Mouse (Mus musculus): ENCODE data around the gene Epha2. TPM values are rescaled to one million over a fixed set of nuclear protein-coding genes. Genes with fewer than 3 reads are reported as not detected.

Gene Epha2
- total RNA-seq, 1 experiment = 256 TPM

DNA sequence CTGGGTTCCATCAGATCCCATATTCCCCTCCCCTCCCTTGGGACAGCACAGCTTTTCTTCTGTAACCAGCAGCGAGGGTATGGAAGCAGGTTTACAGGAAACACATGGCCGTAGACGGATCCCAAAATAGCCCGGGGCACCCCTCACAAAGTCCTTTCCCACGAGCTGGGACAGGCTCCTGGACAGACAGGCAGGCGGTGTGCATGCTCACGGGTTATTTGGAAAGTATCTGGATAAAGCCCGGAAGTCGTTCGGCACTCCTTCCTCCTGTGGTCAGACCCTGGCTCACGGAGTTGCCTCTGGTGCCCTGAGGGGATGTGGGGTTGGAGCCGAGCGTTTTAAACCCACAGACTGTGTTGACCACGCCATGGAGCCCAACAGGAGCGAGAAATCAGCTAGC is 24.6 kb downstream of the Epha2 start:
- TF ChIP-seq ZNF384 (IDR thresholded peaks at IDR 0.05; ENCODE audit: low read depth, low read length) (no peak), ZC3H11A (IDR thresholded peaks at IDR 0.05; ENCODE audit: borderline replicate concordance, low read depth, low read length) (no peak), CHD2 (IDR thresholded peaks at IDR 0.05; ENCODE audit: low read depth, low read length) (no peak), HCFC1 (IDR thresholded peaks at IDR 0.05; ENCODE audit: borderline replicate concordance, insufficient read depth, low read length) (no peak), MAFK (IDR thresholded peaks at IDR 0.05; ENCODE audit: insufficient read depth, low read depth, low read length) (no peak)
- in situ Hi-C loops (cut with MboI; ENCODE audit: low sequenced_read_pairs in 2 of 2, unreplicated experiment in 2 of 2) = no loop called here
- Histone ChIP-seq H3K27ac (ENCODE audit: insufficient read depth, low read depth, low read length, poor library complexity, severe bottlenecking) (no peak overlapping the region), H3K36me3 (ENCODE audit: control insufficient read depth, insufficient read depth, low read length, poor library complexity, severe bottlenecking) (peaks cover 85% of the 10 kb centered on the region), H3K9me3 (ENCODE audit: control insufficient read depth, insufficient read depth, low read depth, low read length) (no peaks in the 10 kb centered on the region), H3K4me1 (ENCODE audit: control insufficient read depth in 2 of 2, insufficient read depth in 2 of 2, low read length in 2 of 2, poor library complexity in 1 of 2) (peaks cover 0 to 30% of the 10 kb centered on the region in 2 experiments; a peak in 2 of 4 replicates), H3K9ac (ENCODE audit: insufficient read depth, low read depth, low read length, poor library complexity, severe bottlenecking) (no peak overlapping the region), H3K4me3 (ENCODE audit: insufficient read depth in 1 of 2, low read depth in 1 of 2, low read length in 2 of 2, poor library complexity in 1 of 2, severe bottlenecking in 1 of 2) (no peak overlapping the region)
- no peak for DNase-seq (ENCODE audit: low read depth, low spot score)

- TF ChIP-seq ZNF384 (IDR thresholded peaks at IDR 0.05; ENCODE audit: low read depth, low read length) (no peak), HCFC1 (IDR thresholded peaks at IDR 0.05; ENCODE audit: borderline replicate concordance, insufficient read depth, low read length) (no peak), MAFK (IDR thresholded peaks at IDR 0.05; ENCODE audit: insufficient read depth, low read depth, low read length) (no peak), CHD2 (IDR thresholded peaks at IDR 0.05; ENCODE audit: low read depth, low read length) (no peak), ZC3H11A (IDR thresholded peaks at IDR 0.05; ENCODE audit: borderline replicate concordance, low read depth, low read length) (no peak)
- H3K9me3 ChIP-seq (ENCODE audit: control insufficient read depth, insufficient read depth, low read depth, low read length) = no peaks in the 10 kb centered on the region
- no peak overlapping the region for H3K4me3 ChIP-seq (ENCODE audit: insufficient read depth in 1 of 2, low read depth in 1 of 2, low read length in 2 of 2, poor library complexity in 1 of 2, severe bottlenecking in 1 of 2)
- H3K27ac ChIP-seq (ENCODE audit: insufficient read depth, low read depth, low read length, poor library complexity, severe bottlenecking) = no peak overlapping the region
- no peak overlapping the region for H3K9ac ChIP-seq (ENCODE audit: insufficient read depth, low read depth, low read length, poor library complexity, severe bottlenecking)
- H3K4me1 ChIP-seq (ENCODE audit: control insufficient read depth in 2 of 2, insufficient read depth in 2 of 2, low read length in 2 of 2, poor library complexity in 1 of 2) = peaks cover 0 to 19% of the 10 kb centered on the region in 2 experiments; a peak in 1 of 4 replicates
- peaks cover 71% of the 10 kb centered on the region for H3K36me3 ChIP-seq (ENCODE audit: control insufficient read depth, insufficient read depth, low read length, poor library complexity, severe bottlenecking)
- in situ Hi-C loops (cut with MboI; ENCODE audit: low sequenced_read_pairs in 2 of 2, unreplicated experiment in 2 of 2) = no loop called here
- no peak for DNase-seq (ENCODE audit: low read depth, low spot score)
These were observed 26.0 kb downstream of the Epha2 start for GRCm38 (mm10) chr4:141327075-141327474.

DNA sequence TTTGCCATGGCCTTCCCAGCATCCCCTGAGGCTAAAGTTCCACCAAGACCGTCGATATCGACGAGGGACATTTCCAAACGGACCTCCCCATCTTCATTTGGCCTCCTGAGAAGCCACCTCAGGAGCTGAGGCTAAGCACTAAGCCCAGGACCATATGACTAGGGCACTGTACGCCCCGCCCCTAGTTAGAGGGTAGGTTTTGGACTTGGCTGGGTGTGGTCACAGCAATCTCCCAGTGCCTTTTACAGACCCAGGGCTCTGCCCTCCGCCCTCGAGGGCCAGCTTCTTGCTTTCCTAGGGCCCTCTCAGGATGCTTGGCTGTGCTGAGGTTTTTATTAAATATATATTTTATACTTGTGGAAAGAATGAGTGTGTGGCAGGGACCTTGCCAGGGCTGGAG is 27.7 kb downstream of the Epha2 start:
- H3K36me3 ChIP-seq (ENCODE audit: control insufficient read depth, insufficient read depth, low read length, poor library complexity, severe bottlenecking) = peaks cover 54% of the 10 kb centered on the region
- no peak overlapping the region for H3K4me3 ChIP-seq (ENCODE audit: insufficient read depth in 1 of 2, low read depth in 1 of 2, low read length in 2 of 2, poor library complexity in 1 of 2, severe bottlenecking in 1 of 2)
- no peak overlapping the region for H3K9ac ChIP-seq (ENCODE audit: insufficient read depth, low read depth, low read length, poor library complexity, severe bottlenecking)
- TF ChIP-seq HCFC1 (IDR thresholded peaks at IDR 0.05; ENCODE audit: borderline replicate concordance, insufficient read depth, low read length) = no peak
- TF ChIP-seq CHD2 (IDR thresholded peaks at IDR 0.05; ENCODE audit: low read depth, low read length) = no peak
- TF ChIP-seq ZNF384 (IDR thresholded peaks at IDR 0.05; ENCODE audit: low read depth, low read length) = no peak
- H3K4me1 ChIP-seq (ENCODE audit: control insufficient read depth in 2 of 2, insufficient read depth in 2 of 2, low read length in 2 of 2, poor library complexity in 1 of 2) = peaks cover 0 to 21% of the 10 kb centered on the region in 2 experiments; a peak in 3 of 4 replicates
- no peak overlapping the region for H3K27ac ChIP-seq (ENCODE audit: insufficient read depth, low read depth, low read length, poor library complexity, severe bottlenecking)
- no peaks in the 10 kb centered on the region for H3K9me3 ChIP-seq (ENCODE audit: control insufficient read depth, insufficient read depth, low read depth, low read length)
- in situ Hi-C loops (cut with MboI; ENCODE audit: low sequenced_read_pairs in 2 of 2, unreplicated experiment in 2 of 2) = no loop called here
- no peak for DNase-seq (ENCODE audit: low read depth, low spot score)

DNA sequence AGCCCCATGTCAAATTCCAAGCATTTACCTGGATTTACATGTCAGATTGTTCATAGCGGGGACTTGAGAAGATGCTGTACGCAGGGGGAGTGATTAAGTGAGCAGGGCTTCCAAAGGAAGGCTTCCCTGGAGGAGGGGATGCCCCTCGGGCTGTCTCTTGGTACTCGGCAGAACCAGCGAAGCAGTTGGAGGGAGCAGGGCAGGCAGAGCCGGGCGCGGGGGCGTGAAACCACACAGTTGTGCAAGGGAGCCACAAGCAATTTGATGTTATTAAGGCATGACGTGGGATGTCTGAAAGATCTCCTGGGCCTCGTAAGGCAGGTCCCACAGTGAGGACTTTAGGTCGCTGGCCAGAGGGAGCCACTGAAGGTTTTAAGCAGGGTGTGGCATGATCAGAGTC is 28.9 kb downstream of the Epha2 start:
- H3K4me1 ChIP-seq (ENCODE audit: control insufficient read depth in 2 of 2, insufficient read depth in 2 of 2, low read length in 2 of 2, poor library complexity in 1 of 2) = peaks cover 0 to 33% of the 10 kb centered on the region in 2 experiments; a peak in 3 of 4 replicates
- DNase-seq (ENCODE audit: low read depth, low spot score) = no peak

GRCm38 (mm10) chr4:141331446-141331845 is 30.4 kb downstream of the Epha2 start:
- peaks cover 27% of the 10 kb centered on the region for H3K36me3 ChIP-seq (ENCODE audit: control insufficient read depth, insufficient read depth, low read length, poor library complexity, severe bottlenecking)
- no peaks in the 10 kb centered on the region for H3K9me3 ChIP-seq (ENCODE audit: control insufficient read depth, insufficient read depth, low read depth, low read length)
- no peak for TF ChIP-seq CHD2 (IDR thresholded peaks at IDR 0.05; ENCODE audit: low read depth, low read length)
- no peak for TF ChIP-seq ZC3H11A (IDR thresholded peaks at IDR 0.05; ENCODE audit: borderline replicate concordance, low read depth, low read length)
- no peak for TF ChIP-seq ZNF384 (IDR thresholded peaks at IDR 0.05; ENCODE audit: low read depth, low read length)
- TF ChIP-seq HCFC1 (IDR thresholded peaks at IDR 0.05; ENCODE audit: borderline replicate concordance, insufficient read depth, low read length) = no peak
- TF ChIP-seq MAFK (IDR thresholded peaks at IDR 0.05; ENCODE audit: insufficient read depth, low read depth, low read length) = no peak
- no peak overlapping the region for H3K9ac ChIP-seq (ENCODE audit: insufficient read depth, low read depth, low read length, poor library complexity, severe bottlenecking)
- H3K4me1 ChIP-seq (ENCODE audit: control insufficient read depth in 2 of 2, insufficient read depth in 2 of 2, low read length in 2 of 2, poor library complexity in 1 of 2) = peaks cover 0 to 36% of the 10 kb centered on the region in 2 experiments; a peak in 3 of 4 replicates
- in situ Hi-C loops (cut with MboI; ENCODE audit: low sequenced_read_pairs in 2 of 2, unreplicated experiment in 2 of 2) = no loop called here
- H3K4me3 ChIP-seq (ENCODE audit: insufficient read depth in 1 of 2, low read depth in 1 of 2, low read length in 2 of 2, poor library complexity in 1 of 2, severe bottlenecking in 1 of 2) = no peak overlapping the region
- DNase-seq (ENCODE audit: low read depth, low spot score) = no peak
- H3K27ac ChIP-seq (ENCODE audit: insufficient read depth, low read depth, low read length, poor library complexity, severe bottlenecking) = no peak overlapping the region

More for the DNA sequence above, 28.9 kb downstream of the Epha2 start:
- H3K27ac ChIP-seq (ENCODE audit: insufficient read depth, low read depth, low read length, poor library complexity, severe bottlenecking) = no peak overlapping the region
- no peak overlapping the region for H3K9ac ChIP-seq (ENCODE audit: insufficient read depth, low read depth, low read length, poor library complexity, severe bottlenecking)
- TF ChIP-seq HCFC1 (IDR thresholded peaks at IDR 0.05; ENCODE audit: borderline replicate concordance, insufficient read depth, low read length) (no peak), CHD2 (IDR thresholded peaks at IDR 0.05; ENCODE audit: low read depth, low read length) (no peak), MAFK (IDR thresholded peaks at IDR 0.05; ENCODE audit: insufficient read depth, low read depth, low read length) (no peak), ZNF384 (IDR thresholded peaks at IDR 0.05; ENCODE audit: low read depth, low read length) (no peak), ZC3H11A (IDR thresholded peaks at IDR 0.05; ENCODE audit: borderline replicate concordance, low read depth, low read length) (no peak)
- peaks cover 42% of the 10 kb centered on the region for H3K36me3 ChIP-seq (ENCODE audit: control insufficient read depth, insufficient read depth, low read length, poor library complexity, severe bottlenecking)
- in situ Hi-C loops (cut with MboI; ENCODE audit: low sequenced_read_pairs in 2 of 2, unreplicated experiment in 2 of 2) = no loop called here
- H3K9me3 ChIP-seq (ENCODE audit: control insufficient read depth, insufficient read depth, low read depth, low read length) = no peaks in the 10 kb centered on the region
- no peak overlapping the region for H3K4me3 ChIP-seq (ENCODE audit: insufficient read depth in 1 of 2, low read depth in 1 of 2, low read length in 2 of 2, poor library complexity in 1 of 2, severe bottlenecking in 1 of 2)
